Mouse (Mus musculus): ENCODE results near the gene Gas2l2.

Gas2l2 gene

DNA sequence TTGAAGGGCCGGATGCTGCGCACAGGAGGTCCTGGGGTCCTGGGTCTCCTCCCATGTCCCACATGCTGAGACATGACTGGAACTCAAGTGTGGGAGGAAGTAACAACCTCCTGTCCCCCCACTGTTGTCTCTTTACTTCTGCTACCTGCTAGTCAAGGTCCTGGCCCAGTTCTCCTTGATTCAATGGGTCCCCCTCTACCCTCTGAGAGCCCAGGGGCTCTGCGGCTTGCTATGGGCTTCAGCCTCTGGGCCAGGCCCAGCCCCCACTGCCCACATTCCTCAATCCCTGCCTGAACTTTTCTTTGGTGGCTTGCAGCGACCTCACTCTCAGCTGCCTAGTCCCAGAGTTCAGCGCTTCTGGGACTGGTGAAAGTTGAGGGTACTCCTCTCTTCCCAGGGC, at the start of gene Gas2l2:
TSS of gene Gas2l2 (minus strand) at position 101 of the 400 bp plus-strand sequence.
- ATAC-seq (ENCODE audit: insufficient number of reproducible peaks, low FRiP score, low TSS enrichment), result no peak

DNA sequence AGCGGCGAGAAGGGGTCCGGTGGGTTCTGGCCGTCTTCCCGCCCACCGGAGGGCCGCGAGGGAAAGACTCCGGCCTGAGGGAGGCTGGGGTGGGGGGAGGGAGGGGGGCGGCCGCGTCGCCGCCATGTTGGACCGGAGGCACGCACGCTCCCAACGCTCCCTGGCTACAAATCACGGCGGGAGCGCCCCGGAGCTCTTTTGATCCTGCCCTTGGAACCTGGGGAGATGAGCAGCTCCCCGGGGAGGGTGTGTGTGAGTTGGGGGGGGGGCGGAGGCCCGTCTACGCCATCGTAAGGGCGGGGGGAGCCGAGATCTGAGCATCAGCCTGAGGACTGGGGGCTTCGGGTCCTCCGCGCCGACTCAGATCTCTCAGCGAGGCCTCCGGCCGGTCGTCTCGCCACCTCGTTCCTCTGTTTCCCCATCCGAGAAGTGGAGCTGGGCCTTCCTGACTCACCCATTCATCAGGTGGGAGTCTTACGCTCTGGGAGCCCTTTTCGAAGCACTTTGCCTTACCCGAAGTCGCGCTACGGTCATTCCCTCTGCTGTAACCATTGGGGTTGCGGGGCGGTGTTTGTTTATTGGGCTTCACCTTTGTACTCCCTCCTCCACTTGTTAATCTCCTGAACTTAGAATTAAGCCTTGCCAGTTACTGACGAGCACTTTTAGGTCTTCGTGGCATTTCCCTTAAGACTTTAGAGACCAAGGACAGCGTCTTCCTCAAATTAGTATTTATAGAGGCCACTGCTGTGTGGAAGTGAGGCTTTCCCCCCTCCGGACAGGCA, 44.2 kb upstream of the Gas2l2 start:
- ATAC-seq (ENCODE audit: insufficient number of reproducible peaks, low FRiP score, low TSS enrichment), result no peak

DNA sequence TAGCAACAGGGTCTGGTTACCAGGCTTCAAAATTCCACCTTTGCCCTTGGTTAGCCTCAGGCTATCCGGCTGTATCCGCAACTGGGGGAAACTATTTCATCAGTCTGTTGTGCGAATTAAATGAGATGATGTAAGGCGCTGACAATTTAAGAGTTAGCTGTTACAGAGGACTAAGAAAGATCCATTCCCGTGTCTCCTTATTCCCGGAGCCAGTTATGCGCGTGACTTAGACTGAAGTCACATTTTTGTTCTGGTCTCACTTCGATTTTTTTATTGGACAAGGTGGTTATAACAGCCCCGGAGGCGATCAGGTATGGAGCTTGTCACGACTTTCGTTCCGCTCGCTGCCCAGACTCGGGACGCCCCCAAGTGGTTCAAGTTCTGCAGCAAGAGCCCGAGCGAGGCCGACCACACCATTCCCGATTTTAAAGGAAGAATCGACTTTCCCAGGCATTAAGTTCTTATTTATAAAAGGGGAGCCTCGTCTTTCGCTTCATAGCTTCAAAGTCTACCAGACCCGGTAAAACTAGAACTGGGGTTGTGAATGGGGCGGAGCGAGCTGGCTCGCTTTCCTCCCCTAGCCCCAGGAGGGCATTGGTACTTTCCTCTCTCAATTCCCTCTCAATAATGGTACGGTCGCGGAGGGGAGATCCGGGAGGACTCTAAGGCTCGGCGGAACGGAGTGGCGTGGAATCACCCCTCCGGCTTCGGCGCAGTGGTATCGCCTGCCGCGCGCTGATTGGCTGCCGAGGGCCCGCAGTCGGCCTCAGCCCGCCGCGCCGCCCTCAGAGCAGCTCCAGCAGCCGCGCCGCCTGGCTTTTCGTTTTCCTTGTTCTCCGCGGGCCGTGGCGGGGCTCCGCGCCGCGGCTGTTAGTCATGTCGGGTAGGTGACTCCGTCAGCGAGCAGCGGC, 43.3 kb upstream of the Gas2l2 start, which contains the start of gene Taf15:
TSS of gene Taf15 (plus strand) at position 763 of the 911 bp plus-strand sequence.
- peak; percentile 96 for ATAC-seq (ENCODE audit: insufficient number of reproducible peaks, low FRiP score, low TSS enrichment)

DNA sequence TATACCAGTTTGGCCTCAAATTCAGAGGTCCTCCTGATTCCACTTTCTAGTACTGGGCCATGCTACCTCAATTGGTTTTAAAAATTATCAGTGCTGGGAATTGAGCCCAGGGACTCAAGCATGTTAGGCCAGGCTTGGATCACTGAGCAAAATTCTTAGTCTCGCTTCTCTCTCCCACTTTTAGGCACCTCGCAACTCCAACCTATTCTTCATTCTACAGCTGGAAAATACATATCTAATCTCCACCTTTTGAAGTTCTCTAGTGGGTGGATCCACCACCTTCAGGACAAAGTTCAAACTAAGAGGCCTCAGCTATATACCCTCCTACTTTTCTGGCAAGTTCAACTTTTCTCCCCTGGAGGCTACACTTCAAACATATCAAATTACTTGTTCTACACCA, 42.5 kb upstream of the Gas2l2 start:
- no peak for ATAC-seq (ENCODE audit: insufficient number of reproducible peaks, low FRiP score, low TSS enrichment)

DNA sequence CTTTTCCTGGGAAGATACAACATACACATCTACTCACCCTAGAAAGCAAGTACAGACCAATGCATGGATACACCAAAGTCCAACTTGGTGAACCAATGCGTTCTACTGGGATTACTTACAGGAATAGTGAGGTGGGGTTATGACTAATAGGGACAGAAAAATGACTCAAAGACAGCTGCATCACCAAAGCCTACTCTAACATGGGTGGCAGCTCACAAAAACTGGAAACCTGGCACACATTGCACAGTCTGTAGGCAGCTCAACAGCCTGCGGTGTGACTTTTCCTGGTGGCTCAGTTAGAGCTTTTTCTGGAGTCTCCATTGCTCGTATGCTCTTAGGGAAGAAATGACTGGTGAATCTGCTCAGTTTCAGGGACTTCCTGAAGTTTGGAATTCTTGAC, 39.5 kb upstream of the Gas2l2 start:
- no peak for ATAC-seq (ENCODE audit: insufficient number of reproducible peaks, low FRiP score, low TSS enrichment)

DNA sequence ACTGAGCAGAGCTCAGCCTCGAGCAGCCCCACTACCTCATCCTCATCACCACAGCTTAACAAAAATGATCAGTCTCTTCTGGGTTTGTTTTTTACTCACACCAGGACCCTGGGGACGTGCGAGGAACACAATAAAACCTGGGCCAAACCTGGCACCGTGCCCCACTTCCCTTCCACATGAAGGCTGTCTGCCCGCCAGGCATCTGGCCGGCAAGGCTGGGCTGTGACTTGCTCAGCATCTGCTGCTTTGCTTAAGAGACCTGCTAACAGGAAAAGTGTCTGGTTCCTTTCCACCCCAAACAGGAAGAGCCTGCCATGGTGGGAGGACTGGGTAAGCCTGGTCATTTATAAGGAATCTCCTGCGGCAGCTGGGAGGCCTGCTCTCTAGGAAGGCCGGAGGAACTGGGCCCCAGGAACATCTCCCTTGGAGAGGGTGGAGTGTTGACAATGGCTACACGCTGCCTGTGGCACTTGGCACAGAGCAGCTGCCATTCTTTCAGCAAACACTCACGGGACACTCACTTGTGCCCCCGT, 37.9 kb upstream of the Gas2l2 start:
- ATAC-seq (ENCODE audit: insufficient number of reproducible peaks, low FRiP score, low TSS enrichment), result no peak

DNA sequence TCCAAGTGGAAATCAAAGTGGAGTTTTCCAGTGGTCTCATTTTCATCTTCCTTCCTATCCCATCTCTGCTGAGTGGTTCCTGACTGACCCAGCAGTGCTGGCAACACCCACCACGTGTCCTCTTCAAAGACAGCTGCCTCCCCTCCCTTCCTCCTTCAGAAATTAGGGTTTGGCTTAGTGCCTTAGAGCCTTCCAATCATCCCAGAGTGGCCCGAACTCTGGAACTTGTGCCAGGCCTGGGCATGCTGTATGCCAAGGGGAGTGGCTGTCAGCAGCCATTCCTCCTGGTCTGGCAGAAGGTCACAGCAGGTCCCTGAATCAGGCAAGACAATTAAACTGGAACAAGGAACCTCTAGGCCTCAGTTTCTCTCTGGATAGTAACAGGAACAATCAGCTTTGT, 36.7 kb upstream of the Gas2l2 start:
- peak; percentile 78 for ATAC-seq (ENCODE audit: insufficient number of reproducible peaks, low FRiP score, low TSS enrichment)

DNA sequence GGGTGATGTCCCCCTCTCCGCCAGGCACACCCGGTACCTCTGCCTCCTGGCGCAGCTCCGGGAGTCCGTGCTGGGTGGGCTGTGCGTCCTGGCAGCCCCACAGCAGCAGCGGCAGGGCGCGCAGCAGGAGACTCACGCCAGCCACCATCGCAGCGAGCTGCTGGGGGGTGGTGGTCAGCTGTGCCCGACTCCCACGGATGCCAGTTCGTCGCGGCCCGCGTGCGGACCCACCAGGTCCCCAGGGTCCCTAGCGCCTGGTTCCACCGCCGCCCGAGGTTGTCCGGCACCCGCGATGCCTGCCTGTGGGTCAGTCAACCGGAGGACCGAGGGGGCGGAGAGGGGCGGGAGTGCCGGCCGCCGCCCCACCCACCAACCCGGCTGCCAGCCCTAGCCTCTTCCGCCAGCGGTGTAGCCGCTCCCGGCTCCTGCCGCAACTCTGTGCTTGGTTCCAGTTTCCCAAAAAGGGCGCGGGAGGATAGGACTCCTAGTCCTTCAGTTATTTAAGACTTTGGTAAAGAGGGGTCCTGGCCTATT, 33.5 kb upstream of the Gas2l2 start, which contains the start of gene Mmp28:
TSS of gene Mmp28 (minus strand) at position 361 of the 534 bp plus-strand sequence.
- 0 out of 2 replicates have a peak, but pooled peaks have one; percentile 45 for ATAC-seq (ENCODE audit: insufficient number of reproducible peaks, low FRiP score, low TSS enrichment)

DNA sequence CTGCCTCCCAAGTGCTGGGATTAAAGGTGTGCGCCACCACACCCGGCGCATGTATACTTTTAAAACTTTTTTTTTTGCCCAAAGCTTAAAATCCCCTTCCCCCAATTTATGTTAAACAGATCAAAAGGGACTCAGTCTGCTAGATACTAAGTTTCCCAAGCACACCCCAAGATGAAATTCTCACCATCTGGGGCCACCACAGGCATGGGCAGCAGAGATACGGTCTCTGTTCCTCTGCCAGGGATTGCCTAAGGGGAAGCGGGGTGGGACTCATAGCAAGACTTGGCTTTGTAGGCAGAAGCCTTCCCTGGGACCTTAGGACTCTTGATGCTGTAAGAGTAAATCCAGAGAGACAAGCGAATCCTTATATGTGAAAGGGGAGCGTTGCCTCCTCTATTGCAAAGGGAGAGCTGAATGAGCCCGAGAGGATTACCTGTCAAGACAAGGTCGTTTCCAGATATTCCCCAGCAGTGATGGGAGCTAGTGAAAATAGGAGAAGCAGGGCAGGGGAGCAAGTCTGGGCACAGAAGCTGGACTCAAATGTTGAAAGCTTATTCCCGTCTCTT, 32.3 kb upstream of the Gas2l2 start:
- no peak for ATAC-seq (ENCODE audit: insufficient number of reproducible peaks, low FRiP score, low TSS enrichment)

DNA sequence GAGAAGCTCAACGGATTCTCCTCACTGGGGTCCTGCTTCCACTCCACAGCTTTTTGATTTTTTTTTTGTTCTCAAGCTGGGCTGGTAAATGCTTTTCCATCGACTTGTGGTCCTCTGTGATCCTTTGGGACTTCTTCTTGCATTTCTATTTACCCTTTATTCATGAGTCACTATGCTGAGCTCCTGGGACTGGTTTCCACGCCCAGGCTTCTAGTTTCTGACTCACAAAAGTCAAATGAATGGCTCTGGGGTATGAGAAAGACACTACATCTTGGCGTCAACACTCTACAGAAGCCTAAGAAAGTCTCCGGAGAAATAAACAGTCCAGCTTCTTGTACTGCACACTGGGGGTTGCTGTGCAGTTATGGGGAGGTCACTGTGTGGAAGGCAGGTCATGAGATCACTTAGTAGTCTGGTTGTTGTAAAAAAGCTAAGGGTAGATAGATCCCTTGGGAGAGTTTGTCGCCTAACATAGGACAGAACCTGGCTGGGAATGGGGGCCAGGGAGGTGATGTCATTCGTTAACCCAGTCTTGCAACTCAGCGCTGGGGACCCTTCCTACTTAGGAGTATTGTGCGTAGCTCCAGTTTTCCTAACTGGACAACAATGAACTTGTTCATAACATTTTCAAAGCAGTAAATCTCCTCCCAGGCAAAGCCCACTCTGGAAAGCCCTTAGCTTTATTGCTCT, 28.8 kb upstream of the Gas2l2 start:
- ATAC-seq (ENCODE audit: insufficient number of reproducible peaks, low FRiP score, low TSS enrichment), result no peak

DNA sequence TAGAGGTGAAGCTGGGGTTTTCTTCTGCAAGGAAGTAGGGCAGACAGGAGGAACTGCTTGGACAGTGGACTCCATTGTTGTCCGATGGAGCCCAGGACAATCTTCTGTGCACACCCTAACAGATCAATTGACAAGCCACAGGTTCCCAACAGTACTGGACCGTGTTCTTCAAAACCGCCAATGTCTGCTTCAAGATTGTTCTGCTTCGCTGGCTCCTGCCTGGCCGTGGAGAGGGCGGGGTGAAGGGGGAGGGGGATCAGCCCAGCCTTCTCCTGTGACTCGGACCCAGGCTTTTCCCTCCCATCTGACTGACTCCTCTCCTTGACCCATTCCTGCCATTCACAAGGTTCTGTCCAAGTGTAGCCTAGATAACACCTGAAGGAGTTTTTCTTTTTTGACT, 28.0 kb upstream of the Gas2l2 start:
- no peak for ATAC-seq (ENCODE audit: insufficient number of reproducible peaks, low FRiP score, low TSS enrichment)

DNA sequence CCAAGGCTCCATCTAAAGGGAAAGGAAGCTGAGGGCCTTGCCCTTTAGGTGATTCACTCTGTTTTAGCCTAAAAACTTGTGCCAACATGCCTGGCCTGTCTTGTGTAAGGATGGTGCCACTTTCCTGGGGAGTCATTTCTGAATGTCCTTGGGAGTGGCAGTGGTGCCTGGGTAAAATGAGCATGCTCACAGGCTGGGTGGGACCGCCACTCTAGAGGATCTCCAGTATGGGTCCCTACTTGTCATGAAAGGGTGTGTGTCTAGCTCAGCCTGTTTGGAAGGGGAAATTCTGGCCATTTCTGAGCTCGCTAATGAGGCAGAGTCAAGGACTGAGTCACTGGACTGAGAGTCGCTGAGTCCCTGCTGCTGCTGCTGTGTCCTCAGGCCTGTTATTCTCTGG, 26.4 kb upstream of the Gas2l2 start:
- no peak for ATAC-seq (ENCODE audit: insufficient number of reproducible peaks, low FRiP score, low TSS enrichment)

DNA sequence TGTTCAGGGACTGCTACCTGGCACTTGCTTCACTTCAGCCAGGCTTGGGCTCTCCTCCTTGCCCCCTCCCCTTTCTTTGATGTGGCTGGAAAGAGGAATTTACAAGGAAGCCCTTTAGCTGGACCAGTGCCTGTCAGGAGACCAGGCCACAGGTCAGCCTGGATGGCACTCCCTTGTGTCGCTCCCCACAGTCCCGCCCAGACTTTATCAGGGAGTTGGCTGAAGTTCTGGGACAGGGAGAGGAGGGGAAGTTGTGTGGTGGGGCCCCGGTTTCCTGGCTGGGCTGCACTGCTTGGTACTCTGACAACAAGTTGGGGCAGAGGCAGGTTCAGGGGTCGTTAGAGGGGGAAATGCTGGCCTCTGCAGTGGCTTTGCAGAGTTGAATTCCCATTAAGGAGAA, 25.3 kb upstream of the Gas2l2 start:
- no peak for ATAC-seq (ENCODE audit: insufficient number of reproducible peaks, low FRiP score, low TSS enrichment)

DNA sequence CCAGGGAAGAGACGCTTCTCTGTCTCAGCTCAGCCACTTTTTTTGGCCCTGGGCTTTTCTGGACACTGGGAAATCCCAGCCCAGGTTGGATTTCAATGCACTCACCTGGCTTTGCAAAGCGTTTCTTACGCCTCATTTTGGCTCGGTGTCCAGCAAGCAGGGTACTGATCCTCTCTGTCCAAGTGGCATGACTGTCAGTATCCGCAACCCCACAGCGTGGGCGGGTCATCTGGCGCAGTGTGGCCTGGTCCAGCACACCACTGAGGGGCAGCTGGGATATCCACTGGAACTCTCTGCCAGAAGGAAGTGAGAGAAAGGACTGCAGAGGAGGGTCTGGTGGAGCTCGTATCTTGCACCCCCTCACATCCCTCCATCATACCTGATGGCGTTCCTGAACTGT, 22.0 kb upstream of the Gas2l2 start:
- no peak; the same call in 1 of the 2 replicates for ATAC-seq (ENCODE audit: insufficient number of reproducible peaks, low FRiP score, low TSS enrichment)

DNA sequence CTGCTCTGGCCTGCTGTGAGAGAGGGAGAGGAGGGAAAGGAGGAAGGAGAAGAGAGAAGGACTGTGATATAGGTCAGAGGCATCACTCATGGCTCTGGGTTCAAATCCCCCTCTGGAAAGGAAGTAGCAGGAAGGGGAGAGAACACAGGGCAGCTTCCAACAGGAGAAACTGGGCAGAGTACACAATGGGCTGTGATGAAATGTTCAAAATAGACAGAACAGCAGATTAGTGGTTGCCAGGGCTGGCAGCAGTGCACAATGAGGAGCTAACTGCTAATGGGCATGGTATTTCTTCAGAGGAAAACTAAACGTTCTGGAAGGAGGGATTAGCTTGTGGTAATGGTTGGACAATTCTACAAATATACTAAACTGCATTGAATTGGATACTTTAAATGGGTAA, 21.3 kb upstream of the Gas2l2 start:
- ATAC-seq (ENCODE audit: insufficient number of reproducible peaks, low FRiP score, low TSS enrichment), result no peak

DNA sequence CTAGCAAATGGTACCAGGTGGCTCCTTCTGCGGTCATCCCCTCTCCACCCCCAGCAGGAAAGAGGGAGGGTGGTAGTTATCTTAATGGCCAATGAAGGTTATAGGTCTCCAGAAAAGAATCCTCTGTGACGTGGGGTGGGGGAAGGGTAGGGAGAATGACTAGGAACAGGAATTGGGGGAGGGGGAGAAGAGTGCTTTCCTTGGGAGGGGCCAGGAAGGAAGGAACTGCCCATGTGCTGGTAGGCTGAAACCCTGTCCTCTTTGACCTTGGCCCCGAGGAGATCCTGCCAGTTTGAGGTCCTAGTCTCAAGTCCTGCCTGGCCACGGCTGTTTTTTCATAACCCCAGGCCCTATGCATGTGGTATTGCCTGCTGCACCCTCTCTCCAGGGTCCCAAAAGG, 20.0 kb upstream of the Gas2l2 start:
- ATAC-seq (ENCODE audit: insufficient number of reproducible peaks, low FRiP score, low TSS enrichment), result no peak

DNA sequence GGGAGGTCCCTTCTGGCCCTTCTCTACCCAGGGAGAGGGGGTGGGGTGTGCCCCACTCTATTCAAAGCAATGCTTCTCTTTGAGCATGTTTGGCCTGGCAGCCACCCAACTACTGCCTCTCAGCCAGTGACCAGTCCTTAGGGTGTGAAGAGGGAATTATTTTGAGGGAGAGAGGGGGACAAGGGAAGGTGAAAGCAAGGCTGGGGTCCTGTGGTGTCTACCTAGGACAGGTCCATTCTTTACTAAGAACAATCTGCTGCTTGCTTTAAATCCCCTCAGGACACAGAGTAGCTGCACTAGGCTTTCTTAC, 19.6 kb upstream of the Gas2l2 start:
- no peak for ATAC-seq (ENCODE audit: insufficient number of reproducible peaks, low FRiP score, low TSS enrichment)

DNA sequence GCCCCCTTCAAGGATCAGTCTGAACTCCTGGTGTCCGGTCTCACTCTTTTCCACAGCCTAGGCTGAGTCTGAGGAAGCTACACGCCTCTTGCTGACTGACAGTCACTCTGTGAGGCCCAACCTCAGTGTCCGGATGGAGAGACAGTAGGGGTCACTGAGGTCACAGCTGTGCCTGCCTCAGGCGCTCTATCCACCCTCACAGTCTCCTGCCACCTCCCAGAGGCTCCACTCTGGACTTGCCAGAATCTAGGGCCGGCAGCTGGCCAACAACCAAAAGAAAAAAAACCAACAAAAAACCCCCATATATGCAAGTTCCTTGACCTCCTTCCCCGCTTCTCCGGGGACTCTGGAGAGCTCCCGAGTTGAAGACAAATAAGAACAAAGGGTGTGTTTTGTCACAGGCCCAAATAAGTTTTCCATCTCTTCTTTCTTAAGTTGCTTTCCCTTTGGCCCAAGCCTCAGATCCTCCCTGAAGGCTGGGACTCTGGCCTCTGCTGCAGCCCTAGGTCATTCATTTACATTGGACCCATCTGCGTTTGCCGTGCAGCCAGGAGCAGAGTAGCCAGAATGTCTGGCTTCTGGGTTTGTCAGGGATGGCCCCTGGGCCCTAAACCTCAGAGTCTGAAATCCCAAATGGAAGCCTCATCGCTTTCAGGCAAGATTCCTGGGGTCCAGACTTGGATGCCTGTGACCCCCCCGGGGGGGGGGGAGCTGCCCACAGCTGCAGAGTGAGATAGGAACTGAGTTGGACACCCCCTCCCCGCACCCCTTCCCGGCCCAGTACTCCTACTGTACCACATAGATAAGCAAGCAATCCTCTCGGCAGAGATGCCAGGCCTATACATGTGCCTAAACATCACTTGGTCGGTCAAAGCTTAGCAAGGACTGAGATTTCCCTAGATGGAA, 19.0 kb upstream of the Gas2l2 start:
- no peak for ATAC-seq (ENCODE audit: insufficient number of reproducible peaks, low FRiP score, low TSS enrichment)

DNA sequence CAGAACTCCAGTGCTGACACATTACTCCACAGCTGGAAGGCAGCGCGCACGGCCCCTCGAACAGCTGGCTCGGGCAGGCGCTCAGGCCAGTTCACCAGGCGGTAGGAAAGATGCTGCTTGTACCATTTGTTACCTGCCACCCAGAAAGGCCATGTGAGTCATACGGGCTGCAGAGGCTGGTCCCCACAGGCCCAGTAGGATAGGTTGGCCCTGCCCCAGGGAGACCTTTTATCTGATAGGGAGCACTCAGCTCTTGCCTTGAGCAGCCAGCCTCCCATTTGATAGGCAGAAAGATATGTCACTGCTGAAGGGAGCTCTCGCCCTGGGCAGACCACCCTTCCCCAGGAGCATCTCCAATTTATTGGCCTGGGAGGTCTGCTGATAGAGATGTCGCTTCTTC, 18.4 kb upstream of the Gas2l2 start:
- ATAC-seq (ENCODE audit: insufficient number of reproducible peaks, low FRiP score, low TSS enrichment), result no peak

Measured in cerebellum, adult (tissue).